Mouse (Mus musculus) forebrain, embryonic 11.5 days (tissue): Measurements from ENCODE around the gene Efcab2. TPM values are rescaled to one million over a fixed set of nuclear protein-coding genes. Genes with fewer than 3 reads are reported as not detected.

Experiments used
- ATAC-seq: fragments of 200-750 bp; cut with Nextera tagmentation; replicated peaks from 2 replicates; pipeline ENCODE4 v1.8.0; 2017; ENCODE audit warnings: moderate TSS enrichment; ENCODE audit not compliant: low FRiP score
- DNase-seq: peaks from one replicate; pipeline ENCODE4 v3.0.0-alpha.2; 2017; ENCODE audit warnings: low spot score
- H3K27ac ChIP-seq: fragments of 300-500 bp; sonication (generic); 2 replicates; pipeline ENCODE4 v1.5.1; 2014; ENCODE audit warnings: low read depth, low read length
- H3K27me3 ChIP-seq: fragments of 300-500 bp; sonication (generic); 2 replicates; pipeline ENCODE4 v1.6.1; 2014; ENCODE audit warnings: mild to moderate bottlenecking, low read length, mixed read lengths; ENCODE audit not compliant: control insufficient read depth, insufficient read depth
- H3K36me3 ChIP-seq: fragments of 300-500 bp; sonication (generic); 2 replicates; pipeline ENCODE4 v1.6.1; 2014; ENCODE audit warnings: mild to moderate bottlenecking, low read length, moderate library complexity, mixed read lengths; ENCODE audit not compliant: control insufficient read depth, insufficient read depth
- H3K4me1 ChIP-seq: fragments of 300-500 bp; sonication (generic); replicated peaks from 2 replicates; pipeline ENCODE4 v1.6.1; 2014; ENCODE audit warnings: low read length, mixed read lengths; ENCODE audit not compliant: control insufficient read depth, insufficient read depth
- H3K4me2 ChIP-seq: fragments of 300-500 bp; sonication (generic); 2 replicates; pipeline ENCODE4 v1.6.1; 2014; ENCODE audit warnings: low read depth, mild to moderate bottlenecking, low read length, moderate library complexity, mixed read lengths; ENCODE audit not compliant: severe bottlenecking
- H3K4me3 ChIP-seq: fragments of 300-500 bp; sonication (generic); 2 replicates; pipeline ENCODE4 v1.5.1; 2014; ENCODE audit warnings: low read depth, low read length
- H3K9ac ChIP-seq: fragments of 300-500 bp; sonication (generic); 2 replicates; pipeline ENCODE4 v1.6.1; 2014; ENCODE audit warnings: low read length
- H3K9me3 ChIP-seq: fragments of 300-500 bp; sonication (generic); 2 replicates; pipeline ENCODE4 v1.6.1; 2016; ENCODE audit warnings: low read length, mixed read lengths; ENCODE audit not compliant: control insufficient read depth
- WGBS: fragments of 180-500 bp; shearing (Covaris S2); extraction: QIAGEN DNeasy Blood & Tissue Kit; methylation state at CpG from one replicate; pipeline ENCODE4 v1.1.7; 2014; 5-methylcytosine and 5-hydroxymethylcytosine counted together
- polyA plus RNA-seq: library from polyadenylated mRNA; unstranded; fragments of >200 nt; fragmentation: Nextera tagmentation; extraction: Ambion mirVana; gene quantifications from 2 replicates; pipeline ENCODE4 v1.2.1, GENCODE M21; 2014

Gene Efcab2
- polyA plus RNA-seq, 1 experiment from 2014 or later = 9.5 TPM

- ATAC-seq = no peak
Observed at GRCm38 (mm10) chr1:178483854-178484253, 78.0 kb downstream of the Efcab2 start.

GRCm38 (mm10) chr1:178485138-178485867 is 79.4 kb downstream of the Efcab2 start:
- H3K4me3 ChIP-seq = no peak overlapping the region
- H3K27ac ChIP-seq = no peak overlapping the region
- DNase-seq = no peak
- no peak overlapping the region for H3K9ac ChIP-seq
- no peaks in the 10 kb centered on the region for H3K27me3 ChIP-seq
- no peak for ATAC-seq
- no peaks in the 10 kb centered on the region for H3K36me3 ChIP-seq
- H3K4me2 ChIP-seq = no peak overlapping the region
- H3K9me3 ChIP-seq = no peaks in the 10 kb centered on the region
- 84% methylated on average over 5 of the region's 5 CpGs for WGBS
- no peaks in the 10 kb centered on the region for H3K4me1 ChIP-seq

More at GRCm38 (mm10) chr1:178483854-178484253, 78.0 kb downstream of the Efcab2 start:
- H3K4me3 ChIP-seq = no peak overlapping the region
- no peaks in the 10 kb centered on the region for H3K36me3 ChIP-seq
- no peak overlapping the region for H3K9ac ChIP-seq
- no peaks in the 10 kb centered on the region for H3K27me3 ChIP-seq
- no peak overlapping the region for H3K4me2 ChIP-seq
- no peak for DNase-seq
- H3K9me3 ChIP-seq = no peaks in the 10 kb centered on the region
- H3K4me1 ChIP-seq = no peaks in the 10 kb centered on the region
- no peak overlapping the region for H3K27ac ChIP-seq

- no peak for DNase-seq
- Histone ChIP-seq H3K4me3 (no peak overlapping the region), H3K27me3 (no peaks in the 10 kb centered on the region), H3K4me1 (no peaks in the 10 kb centered on the region), H3K27ac (no peak overlapping the region), H3K36me3 (no peaks in the 10 kb centered on the region), H3K9ac (no peak overlapping the region), H3K9me3 (no peaks in the 10 kb centered on the region), H3K4me2 (no peak overlapping the region)
- ATAC-seq = no peak
- 71% methylated on average over 5 of the region's 5 CpGs for WGBS
Observed at GRCm38 (mm10) chr1:178485868-178486220, 80.0 kb downstream of the Efcab2 start.

- Histone ChIP-seq H3K9ac (no peak overlapping the region), H3K4me2 (no peak overlapping the region), H3K36me3 (no peaks in the 10 kb centered on the region), H3K9me3 (no peaks in the 10 kb centered on the region), H3K27ac (no peak overlapping the region), H3K27me3 (no peaks in the 10 kb centered on the region), H3K4me3 (no peak overlapping the region), H3K4me1 (no peaks in the 10 kb centered on the region)
- no peak for DNase-seq
- WGBS = 91% methylated on average over 5 of the region's 5 CpGs
- ATAC-seq = no peak
Observed at GRCm38 (mm10) chr1:178486828-178487227, 80.9 kb downstream of the Efcab2 start.

- Histone ChIP-seq H3K4me2 (no peak overlapping the region), H3K4me1 (no peaks in the 10 kb centered on the region), H3K9ac (no peak overlapping the region), H3K36me3 (no peaks in the 10 kb centered on the region), H3K4me3 (no peak overlapping the region), H3K9me3 (no peaks in the 10 kb centered on the region), H3K27me3 (no peaks in the 10 kb centered on the region), H3K27ac (0 out of 2 replicates have a peak overlapping the region, but pooled peaks have one; percentile 12)
- no peak for DNase-seq
- ATAC-seq = no peak
- 58% methylated on average over 3 of the region's 3 CpGs for WGBS
Observed at GRCm38 (mm10) chr1:178489127-178489526, 83.2 kb downstream of the Efcab2 start.

GRCm38 (mm10) chr1:178491733-178492132 is 85.8 kb downstream of the Efcab2 start:
- no peak overlapping the region for H3K4me2 ChIP-seq
- no peaks in the 10 kb centered on the region for H3K4me1 ChIP-seq
- H3K9ac ChIP-seq = no peak overlapping the region
- H3K27ac ChIP-seq = no peak overlapping the region
- no peak for ATAC-seq
- no peaks in the 10 kb centered on the region for H3K27me3 ChIP-seq
- H3K4me3 ChIP-seq = no peak overlapping the region
- DNase-seq = no peak
- H3K9me3 ChIP-seq = no peaks in the 10 kb centered on the region
- no peaks in the 10 kb centered on the region for H3K36me3 ChIP-seq
- WGBS = 82% methylated on average over 5 of the region's 5 CpGs

GRCm38 (mm10) chr1:178492493-178492892 is 86.6 kb downstream of the Efcab2 start:
- WGBS = 86% methylated on average over 2 of the region's 2 CpGs
- H3K9me3 ChIP-seq = no peaks in the 10 kb centered on the region
- H3K27me3 ChIP-seq = no peaks in the 10 kb centered on the region
- no peaks in the 10 kb centered on the region for H3K36me3 ChIP-seq
- ATAC-seq = no peak
- no peak overlapping the region for H3K4me3 ChIP-seq
- no peak overlapping the region for H3K9ac ChIP-seq
- DNase-seq = no peak
- H3K27ac ChIP-seq = no peak overlapping the region
- no peaks in the 10 kb centered on the region for H3K4me1 ChIP-seq
- no peak overlapping the region for H3K4me2 ChIP-seq

- H3K27ac ChIP-seq = no peak overlapping the region
- no peaks in the 10 kb centered on the region for H3K36me3 ChIP-seq
- no peak overlapping the region for H3K9ac ChIP-seq
- H3K4me2 ChIP-seq = no peak overlapping the region
- no peak for DNase-seq
- ATAC-seq = no peak
- WGBS = 46% methylated on average over 2 of the region's 2 CpGs
- no peaks in the 10 kb centered on the region for H3K9me3 ChIP-seq
- no peak overlapping the region for H3K4me3 ChIP-seq
- no peaks in the 10 kb centered on the region for H3K4me1 ChIP-seq
- H3K27me3 ChIP-seq = no peaks in the 10 kb centered on the region
Observed at GRCm38 (mm10) chr1:178496186-178496585, 90.3 kb downstream of the Efcab2 start.

GRCm38 (mm10) chr1:178496841-178497240 is 91.0 kb downstream of the Efcab2 start:
- Histone ChIP-seq H3K27me3 (no peaks in the 10 kb centered on the region), H3K4me1 (no peaks in the 10 kb centered on the region), H3K36me3 (no peaks in the 10 kb centered on the region), H3K27ac (no peak overlapping the region), H3K4me3 (no peak overlapping the region), H3K9ac (no peak overlapping the region), H3K9me3 (no peaks in the 10 kb centered on the region), H3K4me2 (no peak overlapping the region)
- 45% methylated on average over 1 of the region's 1 CpGs for WGBS
- no peak for DNase-seq
- ATAC-seq = no peak
